Mouse (Mus musculus): Measurements from ENCODE around the gene Wdr89. TPM values are rescaled to one million over a fixed set of nuclear protein-coding genes. Genes with fewer than 3 reads are reported as not detected.
"Not testable (repeated sequence)": the region's sequence is repeated elsewhere in the genome, so short reads cannot be mapped to it uniquely, and the experiment has no call there.

Wdr89 gene
- total RNA-seq, 1 experiment = 29.8 TPM

- Histone ChIP-seq H3K36me3 (ENCODE audit: control insufficient read depth, insufficient read depth, low read length, poor library complexity, severe bottlenecking) (no peaks in the 10 kb centered on the region), H3K4me3 (ENCODE audit: insufficient read depth in 1 of 2, low read depth in 1 of 2, low read length in 2 of 2, poor library complexity in 1 of 2, severe bottlenecking in 1 of 2) (peak overlapping the region; percentile 29 to 42; a peak in 3 of 4 replicates), H3K9me3 (ENCODE audit: control insufficient read depth, insufficient read depth, low read depth, low read length) (no peaks in the 10 kb centered on the region), H3K27ac (ENCODE audit: insufficient read depth, low read depth, low read length, poor library complexity, severe bottlenecking) (peak overlapping the region; percentile 8; the same call in 1 of the 2 replicates), H3K9ac (ENCODE audit: insufficient read depth, low read depth, low read length, poor library complexity, severe bottlenecking) (peak overlapping the region; percentile 14; the same call in 1 of the 2 replicates), H3K4me1 (ENCODE audit: control insufficient read depth in 2 of 2, insufficient read depth in 2 of 2, low read length in 2 of 2, poor library complexity in 1 of 2) (peaks cover 0 to 4% of the 10 kb centered on the region in 2 experiments; a peak in 2 of 4 replicates)
- in situ Hi-C loops (cut with MboI; ENCODE audit: low sequenced_read_pairs in 2 of 2, unreplicated experiment in 2 of 2) = no loop called here
- DNase-seq (ENCODE audit: low read depth, low spot score) = peak; percentile 39
- TF ChIP-seq CHD2 (IDR thresholded peaks at IDR 0.05; ENCODE audit: low read depth, low read length) (no peak), MAFK (IDR thresholded peaks at IDR 0.05; ENCODE audit: insufficient read depth, low read depth, low read length) (no peak), ZC3H11A (IDR thresholded peaks at IDR 0.05; ENCODE audit: borderline replicate concordance, low read depth, low read length) (no peak)
Observed at GRCm38 (mm10) chr12:75701173-75702083, 32.1 kb upstream of the Wdr89 start.

GRCm38 (mm10) chr12:75698692-75699091 lies 29.4 kb upstream of the Wdr89 start:
- Histone ChIP-seq H3K9ac (ENCODE audit: insufficient read depth, low read depth, low read length, poor library complexity, severe bottlenecking) (no peak overlapping the region), H3K9me3 (ENCODE audit: control insufficient read depth, insufficient read depth, low read depth, low read length) (no peaks in the 10 kb centered on the region), H3K27ac (ENCODE audit: insufficient read depth, low read depth, low read length, poor library complexity, severe bottlenecking) (no peak overlapping the region), H3K4me3 (ENCODE audit: insufficient read depth in 1 of 2, low read depth in 1 of 2, low read length in 2 of 2, poor library complexity in 1 of 2, severe bottlenecking in 1 of 2) (no peak overlapping the region), H3K4me1 (ENCODE audit: control insufficient read depth in 2 of 2, insufficient read depth in 2 of 2, low read length in 2 of 2, poor library complexity in 1 of 2) (peaks cover 0 to 4% of the 10 kb centered on the region in 2 experiments; a peak in 2 of 4 replicates), H3K36me3 (ENCODE audit: control insufficient read depth, insufficient read depth, low read length, poor library complexity, severe bottlenecking) (no peaks in the 10 kb centered on the region)
- in situ Hi-C loops (cut with MboI; ENCODE audit: low sequenced_read_pairs in 2 of 2, unreplicated experiment in 2 of 2) = no loop called here
- peak; percentile 13 for DNase-seq (ENCODE audit: low read depth, low spot score)
- no peak for TF ChIP-seq CHD2 (IDR thresholded peaks at IDR 0.05; ENCODE audit: low read depth, low read length)
- TF ChIP-seq HCFC1 (IDR thresholded peaks at IDR 0.05; ENCODE audit: borderline replicate concordance, insufficient read depth, low read length) = no peak
- TF ChIP-seq MAFK (IDR thresholded peaks at IDR 0.05; ENCODE audit: insufficient read depth, low read depth, low read length) = no peak
- TF ChIP-seq ZNF384 (IDR thresholded peaks at IDR 0.05; ENCODE audit: low read depth, low read length) = no peak
- TF ChIP-seq ZC3H11A (IDR thresholded peaks at IDR 0.05; ENCODE audit: borderline replicate concordance, low read depth, low read length) = no peak

GRCm38 (mm10) chr12:75695845-75696244 lies 26.5 kb upstream of the Wdr89 start:
- H3K9ac ChIP-seq (ENCODE audit: insufficient read depth, low read depth, low read length, poor library complexity, severe bottlenecking); in situ Hi-C loops (cut with MboI; ENCODE audit: low sequenced_read_pairs in 2 of 2, unreplicated experiment in 2 of 2); H3K27ac ChIP-seq (ENCODE audit: insufficient read depth, low read depth, low read length, poor library complexity, severe bottlenecking); DNase-seq (ENCODE audit: low read depth, low spot score); H3K9me3 ChIP-seq (ENCODE audit: control insufficient read depth, insufficient read depth, low read depth, low read length); H3K4me1 ChIP-seq (ENCODE audit: control insufficient read depth in 2 of 2, insufficient read depth in 2 of 2, low read length in 2 of 2, poor library complexity in 1 of 2); H3K4me3 ChIP-seq (ENCODE audit: insufficient read depth in 1 of 2, low read depth in 1 of 2, low read length in 2 of 2, poor library complexity in 1 of 2, severe bottlenecking in 1 of 2); H3K36me3 ChIP-seq (ENCODE audit: control insufficient read depth, insufficient read depth, low read length, poor library complexity, severe bottlenecking): not testable (repeated sequence)
- TF ChIP-seq ZNF384 (IDR thresholded peaks at IDR 0.05; ENCODE audit: low read depth, low read length) = peak; percentile 63

- H3K9me3 ChIP-seq (ENCODE audit: control insufficient read depth, insufficient read depth, low read depth, low read length) = no peaks in the 10 kb centered on the region
- in situ Hi-C loops (cut with MboI; ENCODE audit: low sequenced_read_pairs in 2 of 2, unreplicated experiment in 2 of 2) = no loop called here
- no peak overlapping the region for H3K4me3 ChIP-seq (ENCODE audit: insufficient read depth in 1 of 2, low read depth in 1 of 2, low read length in 2 of 2, poor library complexity in 1 of 2, severe bottlenecking in 1 of 2)
- H3K27ac ChIP-seq (ENCODE audit: insufficient read depth, low read depth, low read length, poor library complexity, severe bottlenecking) = no peak overlapping the region
- TF ChIP-seq ZNF384 (IDR thresholded peaks at IDR 0.05; ENCODE audit: low read depth, low read length) = no peak
- H3K36me3 ChIP-seq (ENCODE audit: control insufficient read depth, insufficient read depth, low read length, poor library complexity, severe bottlenecking) = no peaks in the 10 kb centered on the region
- DNase-seq (ENCODE audit: low read depth, low spot score) = no peak
- H3K4me1 ChIP-seq (ENCODE audit: control insufficient read depth in 2 of 2, insufficient read depth in 2 of 2, low read length in 2 of 2, poor library complexity in 1 of 2) = no peaks in the 10 kb centered on the region
- no peak overlapping the region for H3K9ac ChIP-seq (ENCODE audit: insufficient read depth, low read depth, low read length, poor library complexity, severe bottlenecking)
Observed at GRCm38 (mm10) chr12:75689003-75689402, 19.7 kb upstream of the Wdr89 start.

- no peak for DNase-seq (ENCODE audit: low read depth, low spot score)
- Histone ChIP-seq H3K27ac (ENCODE audit: insufficient read depth, low read depth, low read length, poor library complexity, severe bottlenecking) (no peak overlapping the region), H3K4me1 (ENCODE audit: control insufficient read depth in 2 of 2, insufficient read depth in 2 of 2, low read length in 2 of 2, poor library complexity in 1 of 2) (no peaks in the 10 kb centered on the region), H3K4me3 (ENCODE audit: insufficient read depth in 1 of 2, low read depth in 1 of 2, low read length in 2 of 2, poor library complexity in 1 of 2, severe bottlenecking in 1 of 2) (no peak overlapping the region), H3K9ac (ENCODE audit: insufficient read depth, low read depth, low read length, poor library complexity, severe bottlenecking) (no peak overlapping the region), H3K9me3 (ENCODE audit: control insufficient read depth, insufficient read depth, low read depth, low read length) (no peaks in the 10 kb centered on the region), H3K36me3 (ENCODE audit: control insufficient read depth, insufficient read depth, low read length, poor library complexity, severe bottlenecking) (no peaks in the 10 kb centered on the region)
- in situ Hi-C loops (cut with MboI; ENCODE audit: low sequenced_read_pairs in 2 of 2, unreplicated experiment in 2 of 2) = no loop called here
- no peak for TF ChIP-seq ZC3H11A (IDR thresholded peaks at IDR 0.05; ENCODE audit: borderline replicate concordance, low read depth, low read length)
- no peak for TF ChIP-seq HCFC1 (IDR thresholded peaks at IDR 0.05; ENCODE audit: borderline replicate concordance, insufficient read depth, low read length)
- no peak for TF ChIP-seq CHD2 (IDR thresholded peaks at IDR 0.05; ENCODE audit: low read depth, low read length)
- no peak for TF ChIP-seq ZNF384 (IDR thresholded peaks at IDR 0.05; ENCODE audit: low read depth, low read length)
- TF ChIP-seq MAFK (IDR thresholded peaks at IDR 0.05; ENCODE audit: insufficient read depth, low read depth, low read length) = no peak
Observed at GRCm38 (mm10) chr12:75687314-75687713, 18.0 kb upstream of the Wdr89 start.

- H3K4me3 ChIP-seq (ENCODE audit: insufficient read depth in 1 of 2, low read depth in 1 of 2, low read length in 2 of 2, poor library complexity in 1 of 2, severe bottlenecking in 1 of 2); H3K36me3 ChIP-seq (ENCODE audit: control insufficient read depth, insufficient read depth, low read length, poor library complexity, severe bottlenecking); H3K27ac ChIP-seq (ENCODE audit: insufficient read depth, low read depth, low read length, poor library complexity, severe bottlenecking); H3K9ac ChIP-seq (ENCODE audit: insufficient read depth, low read depth, low read length, poor library complexity, severe bottlenecking); H3K9me3 ChIP-seq (ENCODE audit: control insufficient read depth, insufficient read depth, low read depth, low read length); in situ Hi-C loops (cut with MboI; ENCODE audit: low sequenced_read_pairs in 2 of 2, unreplicated experiment in 2 of 2); H3K4me1 ChIP-seq (ENCODE audit: control insufficient read depth in 2 of 2, insufficient read depth in 2 of 2, low read length in 2 of 2, poor library complexity in 1 of 2); DNase-seq (ENCODE audit: low read depth, low spot score): not testable (repeated sequence)
Observed at GRCm38 (mm10) chr12:75684026-75684425, 14.7 kb upstream of the Wdr89 start.

All from ES-E14 (cell line).